21 mouse cellular contexts compared by ENCODE assay signal in genomic region chr3:79074970-79075369, GRCm38 (mm10).
"Had no signal": no experiment of that assay in that cellular context is flagged by ENCODE, and none has a peak within 500 bp of the region (broad histone marks: within the 10 kb centered on the region; RNA-seq: fewer than 3 reads in every experiment).

No protein-coding gene starts in this region.

- H3K4me1 ChIP-seq: hindbrain, embryonic 13.5 days; hindbrain, embryonic 15.5 days; limb, embryonic 13.5 days; limb, embryonic 15.5 days had no signal

- H3K27me3 ChIP-seq: heart, embryonic 12.5 days; hindbrain, embryonic 13.5 days; hindbrain, embryonic 15.5 days; kidney, embryonic 15.5 days; limb, embryonic 13.5 days; limb, embryonic 15.5 days; liver, embryonic 12.5 days had no signal

- H3K27ac ChIP-seq: heart, embryonic 10.5 days; hindbrain, embryonic 13.5 days; hindbrain, embryonic 15.5 days; hindbrain, postnatal 0 days; kidney, embryonic 15.5 days; kidney, postnatal 0 days; limb, embryonic 13.5 days; limb, embryonic 15.5 days; liver, embryonic 12.5 days; liver, embryonic 14.5 days had no signal

- DNase-seq: gastrocnemius, postnatal 25 days; heart, adult 18-20 months; heart, postnatal 10 days; kidney, adult 2 months; kidney, adult 9 months; kidney, postnatal 14 days; kidney, postnatal 36 days; layer of hippocampus, postnatal 36 days; left cerebral cortex, postnatal 4 days had no signal

- H3K4me3 ChIP-seq: heart, embryonic 10.5 days; heart, embryonic 12.5 days; hindbrain, embryonic 13.5 days; hindbrain, embryonic 15.5 days; kidney, embryonic 15.5 days; limb, embryonic 13.5 days; limb, embryonic 15.5 days; liver, embryonic 12.5 days had no signal

- H3K9me3 ChIP-seq: heart, embryonic 10.5 days; heart, embryonic 12.5 days; hindbrain, embryonic 13.5 days; hindbrain, embryonic 15.5 days; kidney, embryonic 15.5 days; limb, embryonic 13.5 days; limb, embryonic 15.5 days; liver, embryonic 12.5 days had no signal

- H3K9ac ChIP-seq: heart, embryonic 12.5 days; hindbrain, embryonic 13.5 days; hindbrain, embryonic 15.5 days; kidney, embryonic 15.5 days; limb, embryonic 13.5 days; limb, embryonic 15.5 days; liver, embryonic 12.5 days; liver, embryonic 14.5 days had no signal

- ATAC-seq: hindbrain, postnatal 0 days; intestine, postnatal 0 days; liver, embryonic 12.5 days had no signal
